Mouse (Mus musculus): ENCODE results near the gene Polr3c.

DNA sequence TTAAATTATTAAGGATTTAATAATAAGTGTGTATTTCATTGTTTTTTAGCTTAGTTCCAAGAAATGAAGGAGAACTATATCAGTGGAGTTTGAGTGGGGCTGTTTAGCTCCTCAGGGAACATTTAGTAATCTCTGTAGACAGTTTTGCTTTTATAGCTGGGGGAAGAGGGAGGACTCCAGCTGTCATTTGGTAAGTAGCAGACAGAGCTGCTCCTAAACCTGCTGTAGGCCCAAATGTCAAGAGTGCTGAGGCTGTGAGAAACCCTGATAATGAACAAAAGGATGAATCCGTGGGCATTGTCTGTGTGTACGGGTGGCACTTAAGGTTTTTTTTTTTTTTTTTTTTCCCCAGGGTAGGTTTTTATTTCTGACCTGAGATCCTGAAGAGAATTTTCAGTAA, 7.8 kb upstream of the Polr3c start:
- TF ChIP-seq GATA1 (IDR thresholded peaks at IDR 0.05; ENCODE audit: borderline replicate concordance, low read length) = no peak
- TF ChIP-seq FLI1 (IDR thresholded peaks at IDR 0.05; ENCODE audit: low read length) = no peak

All from megakaryocyte, embryonic 14.5 days (primary cell).